Mouse (Mus musculus) cortical plate, adult 2 months (tissue): ENCODE measurements at regions not wholly inside any gene's neighbourhood (a gene's known extent, or its start where the extent isn't known, plus 50 kb on each side); places are given as distances from the start of the nearest gene placed in this dataset.

Experiments used
- H3K27ac ChIP-seq: fragments of 200-500 bp; 2 replicates; pipeline ENCODE4 v1.5.1; 2012; ENCODE audit warnings: low read length, control low read depth, inconsistent platforms; ENCODE audit not compliant: insufficient read depth
- H3K4me1 ChIP-seq: fragments of 200-500 bp; 2 replicates; pipeline ENCODE4 v1.6.1; 2011; ENCODE audit warnings: low read length; ENCODE audit not compliant: control insufficient read depth, insufficient read depth
- H3K4me3 ChIP-seq: fragments of 200-500 bp; 2 replicates; pipeline ENCODE4 v1.5.1; 2011; ENCODE audit warnings: mild to moderate bottlenecking, low read length, control low read depth; ENCODE audit not compliant: insufficient read depth
- CTCF ChIP-seq: fragments of 200-500 bp; IDR thresholded peaks from 2 replicates; pipeline ENCODE4 v1.5.1; 2011; ENCODE audit warnings: mild to moderate bottlenecking, control low read depth, low read length; ENCODE audit not compliant: insufficient read depth; ENCODE audit errors: extremely low read depth
- POLR2A ChIP-seq: fragments of 200-500 bp; IDR thresholded peaks from 2 replicates; pipeline ENCODE4 v1.6.1; 2011; ENCODE audit warnings: mild to moderate bottlenecking, low read length, control low read depth; ENCODE audit not compliant: insufficient read depth; ENCODE audit errors: extremely low read depth

- no peaks in the 10 kb centered on the region; the same call in 1 of the 2 replicates for H3K4me1 ChIP-seq
- no peak overlapping the region for H3K27ac ChIP-seq
- H3K4me3 ChIP-seq, result no peak overlapping the region
- no peak for TF ChIP-seq CTCF
- no peak for TF ChIP-seq POLR2A
These were observed 190.0 kb downstream of the Gm5447 start for GRCm38 (mm10) chr13:31163878-31164495.

- no peak overlapping the region for H3K27ac ChIP-seq
- TF ChIP-seq POLR2A (no peak), CTCF (no peak)
These were observed 192.3 kb downstream of the Gm5447 start for GRCm38 (mm10) chr13:31166286-31166685.

GRCm38 (mm10) chr13:31168854-31169253 lies 194.8 kb downstream of the Gm5447 start:
- Histone ChIP-seq H3K4me3 (no peak overlapping the region), H3K27ac (no peak overlapping the region), H3K4me1 (no peaks in the 10 kb centered on the region; the same call in 1 of the 2 replicates)
- TF ChIP-seq POLR2A, result no peak

More at GRCm38 (mm10) chr13:31166286-31166685, 192.3 kb downstream of the Gm5447 start:
- no peaks in the 10 kb centered on the region; the same call in 1 of the 2 replicates for H3K4me1 ChIP-seq
- no peak overlapping the region for H3K4me3 ChIP-seq

GRCm38 (mm10) chr13:31171751-31172150 lies 197.7 kb downstream of the Gm5447 start:
- no peak overlapping the region for H3K4me3 ChIP-seq

GRCm38 (mm10) chr13:31172580-31172979 lies 198.6 kb downstream of the Gm5447 start:
- H3K27ac ChIP-seq, result no peak overlapping the region
- no peaks in the 10 kb centered on the region for H3K4me1 ChIP-seq
- TF ChIP-seq POLR2A, result no peak
- no peak for TF ChIP-seq CTCF
- H3K4me3 ChIP-seq, result no peak overlapping the region

More at GRCm38 (mm10) chr13:31171751-31172150, 197.7 kb downstream of the Gm5447 start:
- no peaks in the 10 kb centered on the region; the same call in 1 of the 2 replicates for H3K4me1 ChIP-seq
- no peak for TF ChIP-seq POLR2A
- H3K27ac ChIP-seq, result no peak overlapping the region

- no peak overlapping the region for H3K4me3 ChIP-seq
- no peak overlapping the region for H3K27ac ChIP-seq
- H3K4me1 ChIP-seq, result no peaks in the 10 kb centered on the region
- no peak for TF ChIP-seq CTCF
- TF ChIP-seq POLR2A, result no peak
These were observed 204.2 kb downstream of the Gm5447 start for GRCm38 (mm10) chr13:31177999-31178783.

- Histone ChIP-seq H3K4me1 (no peaks in the 10 kb centered on the region), H3K27ac (no peak overlapping the region), H3K4me3 (no peak overlapping the region)
- TF ChIP-seq CTCF, result no peak
- TF ChIP-seq POLR2A, result no peak
These were observed 205.0 kb downstream of the Gm5447 start for GRCm38 (mm10) chr13:31178964-31179363.

GRCm38 (mm10) chr13:31179407-31180001 lies 205.5 kb downstream of the Gm5447 start:
- Histone ChIP-seq H3K4me1 (no peaks in the 10 kb centered on the region), H3K4me3 (no peak overlapping the region), H3K27ac (no peak overlapping the region)
- no peak for TF ChIP-seq CTCF

GRCm38 (mm10) chr13:31181530-31181929 lies 207.5 kb downstream of the Gm5447 start:
- H3K27ac ChIP-seq, result no peak overlapping the region
- H3K4me3 ChIP-seq, result no peak overlapping the region
- H3K4me1 ChIP-seq, result no peaks in the 10 kb centered on the region
- no peak for TF ChIP-seq CTCF
- no peak for TF ChIP-seq POLR2A
